Mouse (Mus musculus) sigmoid colon, adult 10 weeks (tissue): Measurements from ENCODE around the gene Zfp800. TPM values are rescaled to one million over a fixed set of nuclear protein-coding genes. Genes with fewer than 3 reads are reported as not detected.

Source experiments
- polyA plus RNA-seq: library from polyadenylated mRNA; stranded (reverse); fragments of 350-450 nt; fragmentation: Illumina TruSeq; extraction: RNeasy Lipid Tissue Mini Kit (QIAGEN cat#74804); gene quantifications from one replicate; pipeline ENCODE4 v1.2.3, GENCODE M21; 2014; ENCODE audit warnings: low read depth, low replicate concordance

Gene Zfp800
- polyA plus RNA-seq: 83.3 TPM

DNA sequence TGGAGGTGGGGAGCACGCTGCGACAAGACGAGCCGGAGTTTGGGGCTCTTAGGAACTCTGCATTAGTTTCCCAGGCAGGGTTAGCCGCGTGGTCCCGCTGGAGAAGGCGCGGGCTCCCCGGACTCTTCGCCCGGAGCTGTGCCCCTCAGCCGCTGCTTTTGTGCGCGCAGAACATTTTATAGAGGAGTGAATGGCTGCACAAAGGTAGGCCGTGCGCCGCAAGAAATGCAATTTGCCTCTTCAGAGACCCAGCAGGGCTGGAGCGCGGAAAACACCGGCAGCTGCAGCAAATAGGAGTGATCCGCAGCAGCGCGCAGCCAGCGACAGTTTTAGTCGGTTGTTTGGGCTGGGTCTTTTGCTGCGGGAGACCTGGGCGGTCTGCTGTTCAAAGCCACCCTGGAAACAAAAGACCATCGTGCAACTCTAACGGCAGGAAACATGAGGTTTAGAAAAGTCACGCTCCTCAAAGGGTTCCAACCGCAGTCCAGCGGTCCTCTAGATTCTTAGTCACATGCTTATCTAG, at the start of gene Zfp800:
Gene Zfp800 (minus strand): TSS at position 325 of the 523 bp plus-strand sequence.

DNA sequence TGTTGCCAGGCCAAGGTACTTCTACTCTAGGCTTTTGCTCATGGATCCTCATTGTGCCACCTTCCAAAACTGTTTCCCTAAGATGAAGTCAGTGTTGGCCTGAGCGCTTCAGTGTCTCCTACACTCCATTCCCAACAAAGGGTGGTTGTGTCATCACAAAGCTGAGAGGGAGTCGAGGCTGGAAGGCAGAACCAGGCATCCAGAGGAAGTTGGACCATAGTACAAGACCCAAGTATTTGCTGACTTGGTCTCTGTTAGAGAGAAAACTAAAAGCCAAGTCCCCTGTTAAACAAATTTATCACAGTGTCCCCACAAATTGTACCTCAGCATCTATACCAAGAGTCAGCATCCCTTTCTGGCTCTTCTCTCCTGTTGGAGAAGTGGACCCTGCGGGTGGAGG, 30.5 kb upstream of the Zfp800 start, which contains the start of gene Gcc1:
Gene Gcc1 (minus strand): TSS at position 101 of the 400 bp plus-strand sequence.

DNA sequence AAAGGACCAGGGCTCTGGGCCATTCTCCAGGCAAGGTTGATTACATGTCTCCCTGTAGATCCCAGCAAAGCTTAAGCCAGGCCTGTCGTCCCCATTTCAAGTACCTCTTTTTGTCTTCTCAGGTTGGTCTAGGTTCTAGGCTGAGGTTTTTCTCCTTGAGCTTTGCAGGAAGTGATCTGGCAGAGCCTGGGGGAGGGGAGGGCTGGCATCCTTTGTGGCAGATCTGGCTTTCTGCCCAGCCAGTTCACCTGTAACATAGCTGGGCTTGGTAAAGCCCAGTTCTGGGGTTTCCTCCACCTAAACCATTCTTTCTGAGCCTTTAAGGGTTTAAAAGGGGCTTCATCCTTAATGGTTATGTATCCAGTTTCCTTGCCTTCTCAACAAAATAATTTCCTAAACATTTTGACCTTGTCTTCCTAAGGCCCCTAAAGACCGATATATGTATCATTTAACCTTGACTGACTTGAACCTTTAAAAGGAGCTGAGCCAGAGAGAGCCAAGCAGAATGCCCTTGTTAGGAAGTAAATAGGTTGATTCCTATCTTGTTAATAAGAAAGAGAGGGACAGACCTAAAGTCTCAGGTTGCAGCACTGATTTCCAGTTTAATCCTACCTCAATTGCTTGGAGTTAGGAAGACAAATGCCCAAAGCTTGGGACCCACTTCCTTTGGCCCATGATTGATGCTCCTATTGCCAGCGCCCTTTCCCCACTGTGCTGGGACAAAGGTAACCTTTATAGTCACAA, 29.5 kb upstream of the Zfp800 start, which contains the start of gene Fscn3:
Gene Fscn3 (plus strand): TSS at position 694 of the 744 bp plus-strand sequence.

DNA sequence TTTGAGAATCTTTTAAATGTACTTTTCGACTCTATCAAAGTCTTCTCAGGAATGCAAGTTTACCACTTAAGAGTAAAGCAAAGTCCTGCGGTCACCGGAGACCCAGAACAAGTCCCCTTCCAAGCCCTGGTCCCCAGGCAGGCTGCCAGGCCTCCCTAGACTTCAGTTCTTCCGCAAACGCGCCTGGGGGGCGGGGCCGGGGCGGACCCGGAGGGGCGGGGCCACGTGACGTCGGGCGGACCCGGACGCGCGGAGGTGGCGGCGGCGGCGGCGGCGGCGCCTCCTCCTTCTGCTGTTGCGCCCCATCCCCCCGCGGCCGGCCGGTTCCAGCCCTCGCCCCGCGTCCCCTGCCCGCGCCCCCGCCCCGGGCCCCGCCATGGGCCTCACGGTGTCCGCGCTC, 25.5 kb upstream of the Zfp800 start, which contains the start of gene Arf5:
Gene Arf5 (plus strand): TSS at position 248 of the 400 bp plus-strand sequence.

Other genes with a start within 250 kb of the Zfp800 start
- 25.8 TPM for gene Arf5, start 25.6 kb upstream of the Zfp800 start, polyA plus RNA-seq
- gene Fscn3, start 29.8 kb upstream of the Zfp800 start, polyA plus RNA-seq: not detected
- gene Gcc1, start 30.4 kb upstream of the Zfp800 start, polyA plus RNA-seq: 12.0 TPM
- not detected for gene Pax4, start 51.3 kb upstream of the Zfp800 start, polyA plus RNA-seq
- 10.9 TPM for gene Snd1, start 77.1 kb upstream of the Zfp800 start, polyA plus RNA-seq